Mouse (Mus musculus) bone marrow macrophage, adult 2 months (primary cell): ENCODE measurements at regions not wholly inside any gene's neighbourhood (a gene's known extent, or its start where the extent isn't known, plus 50 kb on each side); places are given as distances from the start of the nearest gene placed in this dataset.

ENCODE experiments used
- CTCF ChIP-seq: IDR thresholded peaks from 2 replicates; pipeline ENCODE4 v1.5.1; 2012; ENCODE audit warnings: low read depth, mild to moderate bottlenecking, low read length, moderate library complexity
- POLR2A ChIP-seq: IDR thresholded peaks from 2 replicates; pipeline ENCODE4 v1.6.1; 2012; ENCODE audit warnings: mild to moderate bottlenecking, low read depth, low read length, borderline replicate concordance

DNA sequence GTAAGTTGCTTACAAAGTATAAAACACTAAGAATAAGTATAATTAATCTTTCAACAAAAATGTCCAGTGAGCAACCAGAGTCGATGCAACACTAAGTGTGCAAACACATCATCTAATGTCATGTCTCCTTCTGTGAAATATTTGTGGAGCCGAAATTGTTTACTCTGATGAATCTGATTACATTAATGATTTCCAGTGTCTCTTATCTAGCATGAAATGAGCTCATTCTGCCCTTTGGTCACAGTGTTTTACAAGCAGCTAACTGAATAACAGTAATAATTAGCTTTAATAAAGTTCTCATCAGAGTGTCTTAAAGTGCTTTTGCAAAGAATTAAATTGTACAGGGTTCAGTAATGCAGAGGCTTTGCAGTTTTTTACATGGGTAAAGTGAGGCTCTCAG lies 929.9 kb upstream of the Adgrl2 start:
- TF ChIP-seq CTCF (no peak), POLR2A (no peak)
